Mouse (Mus musculus): ENCODE measurements at regions not wholly inside any gene's neighbourhood (a gene's known extent, or its start where the extent isn't known, plus 50 kb on each side); places are given as distances from the start of the nearest gene placed in this dataset.

DNA sequence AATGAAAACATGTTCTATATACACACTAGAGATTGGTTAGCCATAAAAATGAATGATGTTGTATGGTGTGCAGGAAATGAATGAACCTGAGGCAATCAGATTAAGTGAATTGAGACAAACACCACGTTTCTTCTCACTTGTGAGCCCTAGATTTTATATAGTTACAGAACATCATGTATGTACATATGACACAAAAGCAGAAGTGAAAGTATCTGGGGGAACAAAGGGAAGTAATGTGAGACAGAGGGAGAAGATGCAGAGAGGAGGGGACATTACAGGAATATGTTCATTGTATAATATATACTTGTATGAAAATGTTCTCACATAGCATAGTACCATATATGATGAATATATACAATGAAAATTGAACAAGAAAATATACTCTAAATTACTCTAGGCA, 121.1 kb upstream of the Map3k1 start:
- no peak for ATAC-seq
- no peaks in the 10 kb centered on the region for H3K36me3 ChIP-seq (ENCODE audit: control insufficient read depth, insufficient read depth, low read length)
- DNase-seq (ENCODE audit: low spot score), result no peak
- no peak overlapping the region for H3K4me3 ChIP-seq (ENCODE audit: low read depth, low read length)
- no peaks in the 10 kb centered on the region for H3K27me3 ChIP-seq (replicated peaks; ENCODE audit: control insufficient read depth, insufficient read depth, low read length)
- H3K4me1 ChIP-seq (ENCODE audit: control insufficient read depth, insufficient read depth, low read length), result 0 out of 2 replicates have a peak, but pooled peaks cover 2% of the 10 kb centered on the region
- no peak overlapping the region for H3K9ac ChIP-seq (ENCODE audit: low read length)
- H3K4me2 ChIP-seq (ENCODE audit: low read length), result no peak overlapping the region
- WGBS, result 83% methylated on average over 1 of the region's 1 CpGs
- no peak overlapping the region for H3K27ac ChIP-seq (ENCODE audit: low read depth, low read length)
- H3K9me3 ChIP-seq (replicated peaks; ENCODE audit: control insufficient read depth, low read length), result no peaks in the 10 kb centered on the region

DNA sequence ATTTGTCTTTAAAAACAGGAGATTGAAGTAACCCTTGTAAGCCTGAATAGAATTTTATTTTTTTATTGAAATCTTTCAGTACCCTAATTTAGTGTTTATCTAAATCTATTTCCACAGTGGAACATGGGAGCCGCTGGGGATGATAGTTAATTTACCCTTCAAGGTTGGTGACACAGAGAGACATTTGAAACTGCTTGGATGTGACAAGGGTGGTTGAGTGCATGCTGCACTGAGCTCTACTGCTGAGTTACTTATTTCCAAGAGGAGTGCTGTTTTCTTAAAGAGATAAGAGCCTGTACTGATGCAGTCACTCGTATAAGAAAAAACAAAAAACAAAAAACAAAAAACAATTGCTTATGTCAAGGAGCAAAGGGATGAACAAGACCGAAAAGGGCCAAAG, 123.7 kb upstream of the Map3k1 start:
- ATAC-seq (no peak), DNase-seq (ENCODE audit: low spot score) (no peak)
- Histone ChIP-seq H3K4me3 (ENCODE audit: low read depth, low read length) (no peak overlapping the region), H3K9ac (ENCODE audit: low read length) (no peak overlapping the region), H3K4me1 (ENCODE audit: control insufficient read depth, insufficient read depth, low read length) (0 out of 2 replicates have a peak, but pooled peaks cover under 1% of the 10 kb centered on the region), H3K27me3 (replicated peaks; ENCODE audit: control insufficient read depth, insufficient read depth, low read length) (no peaks in the 10 kb centered on the region), H3K9me3 (replicated peaks; ENCODE audit: control insufficient read depth, low read length) (no peaks in the 10 kb centered on the region), H3K27ac (ENCODE audit: low read depth, low read length) (no peak overlapping the region), H3K4me2 (ENCODE audit: low read length) (no peak overlapping the region), H3K36me3 (ENCODE audit: control insufficient read depth, insufficient read depth, low read length) (no peaks in the 10 kb centered on the region)
- WGBS, result 87% methylated on average over 3 of the region's 3 CpGs

DNA sequence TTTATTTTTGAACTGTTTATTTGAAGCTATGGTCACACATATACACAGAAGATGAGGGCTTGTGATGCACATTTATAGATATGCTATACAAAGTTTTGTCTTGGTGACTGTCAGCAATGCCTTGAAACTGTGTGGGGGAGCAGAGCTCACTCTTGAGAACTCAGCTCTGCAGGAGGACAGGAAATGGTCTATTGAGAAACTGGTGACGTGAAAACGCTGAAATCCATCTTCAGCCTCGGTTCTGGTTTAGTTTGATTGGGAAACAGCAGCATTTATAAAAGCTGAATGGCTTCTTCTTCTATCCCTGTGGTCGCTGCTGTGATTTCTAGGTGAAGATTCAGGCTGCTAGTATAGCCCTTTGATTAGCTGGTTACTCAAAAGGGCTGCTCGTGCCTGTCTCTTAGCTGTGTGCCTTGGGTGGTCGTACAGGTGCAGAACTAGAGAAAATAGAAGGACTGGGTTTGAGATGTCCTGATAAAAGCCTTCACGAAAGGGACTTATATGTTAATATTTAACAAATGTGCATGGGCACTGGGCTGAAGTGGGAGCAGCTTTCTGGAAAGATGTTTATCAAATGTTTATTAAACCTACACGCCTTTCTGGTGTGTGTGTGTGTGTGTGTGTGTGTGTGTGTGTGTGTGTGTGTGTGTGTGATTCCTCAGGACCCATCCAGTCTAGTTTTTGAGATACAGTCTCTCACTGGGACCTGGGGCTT, 124.9 kb upstream of the Map3k1 start:
- DNase-seq (ENCODE audit: low spot score), result no peak
- H3K4me1 ChIP-seq (ENCODE audit: control insufficient read depth, insufficient read depth, low read length), result no peaks in the 10 kb centered on the region
- no peak overlapping the region for H3K4me2 ChIP-seq (ENCODE audit: low read length)
- H3K9ac ChIP-seq (ENCODE audit: low read length), result no peak overlapping the region
- 82% methylated on average over 8 of the region's 8 CpGs for WGBS
- no peak for ATAC-seq
- no peak overlapping the region for H3K4me3 ChIP-seq (ENCODE audit: low read depth, low read length)
- H3K36me3 ChIP-seq (ENCODE audit: control insufficient read depth, insufficient read depth, low read length), result no peaks in the 10 kb centered on the region
- no peaks in the 10 kb centered on the region for H3K9me3 ChIP-seq (replicated peaks; ENCODE audit: control insufficient read depth, low read length)
- no peak overlapping the region for H3K27ac ChIP-seq (ENCODE audit: low read depth, low read length)
- H3K27me3 ChIP-seq (replicated peaks; ENCODE audit: control insufficient read depth, insufficient read depth, low read length), result no peaks in the 10 kb centered on the region

DNA sequence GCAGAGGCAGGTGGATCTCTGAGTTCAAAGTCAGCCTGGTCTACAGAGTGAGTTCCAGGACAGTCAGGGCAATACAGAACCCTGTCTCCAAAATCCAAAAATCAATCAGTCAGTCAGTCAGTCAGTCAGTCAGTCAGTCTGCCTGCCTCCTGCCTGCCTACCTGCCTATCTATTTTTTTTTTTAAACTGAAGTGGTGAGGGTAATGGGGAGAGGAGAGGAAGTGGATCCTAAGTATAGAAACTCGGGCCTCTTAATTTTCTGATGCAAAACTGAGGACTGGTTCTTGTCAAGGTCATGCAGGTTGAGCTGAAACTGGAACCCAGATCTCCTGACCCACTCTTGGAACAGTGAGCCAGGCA, 126.9 kb upstream of the Map3k1 start:
- H3K36me3 ChIP-seq (ENCODE audit: control insufficient read depth, insufficient read depth, low read length), result no peaks in the 10 kb centered on the region
- DNase-seq (ENCODE audit: low spot score) (no peak), ATAC-seq (no peak)
- H3K4me1 ChIP-seq (ENCODE audit: control insufficient read depth, insufficient read depth, low read length), result no peaks in the 10 kb centered on the region
- H3K9me3 ChIP-seq (replicated peaks; ENCODE audit: control insufficient read depth, low read length), result no peaks in the 10 kb centered on the region
- H3K27ac ChIP-seq (ENCODE audit: low read depth, low read length), result no peak overlapping the region
- H3K9ac ChIP-seq (ENCODE audit: low read length), result no peak overlapping the region
- 81% methylated on average over 1 of the region's 1 CpGs for WGBS
- H3K4me2 ChIP-seq (ENCODE audit: low read length), result no peak overlapping the region
- H3K27me3 ChIP-seq (replicated peaks; ENCODE audit: control insufficient read depth, insufficient read depth, low read length), result no peaks in the 10 kb centered on the region
- no peak overlapping the region for H3K4me3 ChIP-seq (ENCODE audit: low read depth, low read length)

DNA sequence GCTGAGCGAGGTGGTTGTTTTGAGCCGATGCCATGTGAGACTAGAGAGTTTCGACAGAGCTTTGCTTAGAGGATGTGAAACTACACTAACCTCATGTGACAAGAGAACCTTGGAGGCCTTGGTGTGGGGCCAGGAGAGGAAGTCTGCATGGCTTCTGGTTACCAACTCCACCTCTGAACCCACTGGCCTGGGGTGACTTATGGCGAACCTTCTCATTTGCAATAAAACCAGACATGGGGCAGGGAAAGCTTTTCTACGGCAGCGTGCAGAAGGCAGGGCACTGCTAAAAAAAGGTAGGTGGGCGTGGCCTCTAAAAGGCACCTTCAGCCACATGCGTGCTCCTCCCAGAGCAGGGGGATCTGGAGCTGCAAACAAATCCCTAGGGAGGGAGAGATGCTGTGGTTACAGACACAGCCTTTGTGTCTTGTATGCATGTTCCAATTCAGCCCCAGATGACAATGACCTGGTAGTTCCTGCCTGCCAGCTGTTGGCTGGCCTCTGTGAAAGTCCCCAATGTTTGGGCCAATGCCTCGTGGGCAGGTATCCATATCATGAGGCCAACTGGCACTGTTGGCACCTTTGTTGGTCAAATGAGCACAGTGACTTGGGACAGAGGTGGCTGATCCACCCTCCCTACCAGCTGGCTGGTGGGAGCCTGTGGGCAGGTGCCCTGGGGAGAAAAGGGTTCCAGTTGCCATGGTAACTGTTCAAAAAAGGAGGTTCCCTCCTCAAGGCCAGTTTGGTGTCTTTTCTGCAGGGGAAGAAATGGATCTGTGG, 127.5 kb upstream of the Map3k1 start:
- Histone ChIP-seq H3K4me1 (ENCODE audit: control insufficient read depth, insufficient read depth, low read length) (no peaks in the 10 kb centered on the region), H3K4me2 (ENCODE audit: low read length) (no peak overlapping the region), H3K36me3 (ENCODE audit: control insufficient read depth, insufficient read depth, low read length) (no peaks in the 10 kb centered on the region), H3K27ac (ENCODE audit: low read depth, low read length) (no peak overlapping the region), H3K9ac (ENCODE audit: low read length) (no peak overlapping the region), H3K9me3 (replicated peaks; ENCODE audit: control insufficient read depth, low read length) (no peaks in the 10 kb centered on the region), H3K4me3 (ENCODE audit: low read depth, low read length) (no peak overlapping the region), H3K27me3 (replicated peaks; ENCODE audit: control insufficient read depth, insufficient read depth, low read length) (no peaks in the 10 kb centered on the region)
- no peak; the same call in 1 of the 2 replicates for ATAC-seq
- no peak for DNase-seq (ENCODE audit: low spot score)
- WGBS, result 75% methylated on average over 9 of the region's 9 CpGs

DNA sequence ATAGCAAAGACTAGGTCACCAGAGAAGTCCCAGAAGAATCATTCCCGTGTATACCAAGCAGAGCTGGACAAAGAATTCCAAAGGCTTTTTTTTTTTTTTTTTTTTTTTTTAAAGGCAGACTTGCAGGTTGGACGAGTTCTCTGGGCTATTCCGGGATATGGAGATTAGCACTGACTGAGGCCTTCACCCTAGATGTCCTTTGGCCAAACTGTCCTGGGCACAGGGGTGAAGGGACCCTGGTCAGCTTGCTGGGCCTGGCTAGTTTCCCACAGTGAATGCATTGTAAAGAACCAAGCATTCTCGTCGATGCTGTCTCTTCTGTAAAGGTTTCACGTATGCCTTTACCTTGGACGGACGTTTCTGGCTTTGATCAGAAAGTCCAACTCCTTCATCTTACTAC, 128.2 kb upstream of the Map3k1 start:
- H3K4me3 ChIP-seq (ENCODE audit: low read depth, low read length), result no peak overlapping the region
- H3K27ac ChIP-seq (ENCODE audit: low read depth, low read length), result no peak overlapping the region
- ATAC-seq (no peak), DNase-seq (ENCODE audit: low spot score) (no peak)
- H3K9ac ChIP-seq (ENCODE audit: low read length), result no peak overlapping the region
- H3K36me3 ChIP-seq (ENCODE audit: control insufficient read depth, insufficient read depth, low read length), result no peaks in the 10 kb centered on the region
- no peaks in the 10 kb centered on the region for H3K27me3 ChIP-seq (replicated peaks; ENCODE audit: control insufficient read depth, insufficient read depth, low read length)
- no peak overlapping the region for H3K4me2 ChIP-seq (ENCODE audit: low read length)
- H3K4me1 ChIP-seq (ENCODE audit: control insufficient read depth, insufficient read depth, low read length), result no peaks in the 10 kb centered on the region
- no peaks in the 10 kb centered on the region for H3K9me3 ChIP-seq (replicated peaks; ENCODE audit: control insufficient read depth, low read length)
- WGBS, result 74% methylated on average over 8 of the region's 8 CpGs

DNA sequence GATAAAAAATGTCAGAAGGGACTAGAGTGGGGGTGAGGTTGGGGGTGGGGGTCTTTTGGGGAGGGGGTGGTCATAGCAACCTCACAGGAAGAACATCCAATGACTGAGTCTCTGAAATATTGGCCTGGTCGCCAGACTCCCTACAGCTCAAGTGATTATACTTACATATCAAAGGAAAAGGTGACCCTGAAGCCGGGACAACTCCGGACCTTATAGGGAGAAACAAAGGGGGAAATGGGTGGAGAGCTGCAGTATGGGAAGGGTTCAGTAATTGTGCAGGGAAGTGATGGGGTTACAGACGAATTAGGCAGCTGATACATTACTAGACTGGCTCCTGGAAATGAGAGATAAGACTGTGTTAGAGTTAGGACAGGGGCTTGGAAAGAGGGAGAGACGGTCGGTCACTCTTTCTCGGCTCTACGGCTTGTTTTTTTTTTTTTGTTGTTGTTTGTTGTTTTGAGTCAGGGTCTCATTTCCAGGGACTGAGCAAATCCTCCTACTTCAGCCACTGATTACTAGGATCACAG, 130.2 kb upstream of the Map3k1 start:
- ATAC-seq, result no peak
- no peaks in the 10 kb centered on the region for H3K36me3 ChIP-seq (ENCODE audit: control insufficient read depth, insufficient read depth, low read length)
- WGBS, result 75% methylated on average over 8 of the region's 8 CpGs

DNA sequence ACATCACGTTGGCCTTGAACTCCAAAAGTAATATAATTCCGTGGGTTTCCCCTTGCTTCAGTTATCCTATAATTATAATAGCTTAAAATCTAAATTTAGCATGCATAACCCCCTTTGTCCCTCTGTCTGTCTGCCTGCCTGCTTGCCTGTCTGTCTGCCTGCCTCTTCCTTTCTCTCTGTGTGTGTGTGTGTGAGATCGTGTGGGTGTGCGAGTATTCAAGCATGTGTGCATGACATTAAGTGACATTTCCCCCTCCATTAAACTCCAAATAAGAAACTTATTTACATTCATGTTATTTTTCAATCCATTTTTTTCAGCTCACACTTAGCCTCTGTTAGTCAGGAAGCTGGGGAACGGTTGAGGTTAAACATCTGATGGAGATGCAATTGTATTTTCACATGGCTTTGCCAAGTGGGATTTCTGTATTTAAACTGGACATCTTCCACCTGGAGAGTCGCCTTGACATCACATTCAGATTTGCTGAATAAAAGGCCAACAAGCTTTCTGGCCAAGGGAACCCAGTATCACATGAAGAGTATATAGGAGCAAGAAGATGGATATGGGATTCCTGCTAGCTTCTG, 130.8 kb upstream of the Map3k1 start:
- Histone ChIP-seq H3K9ac (ENCODE audit: low read length) (no peak overlapping the region), H3K36me3 (ENCODE audit: control insufficient read depth, insufficient read depth, low read length) (no peaks in the 10 kb centered on the region), H3K27ac (ENCODE audit: low read depth, low read length) (no peak overlapping the region), H3K27me3 (replicated peaks; ENCODE audit: control insufficient read depth, insufficient read depth, low read length) (no peaks in the 10 kb centered on the region), H3K9me3 (replicated peaks; ENCODE audit: control insufficient read depth, low read length) (no peaks in the 10 kb centered on the region), H3K4me2 (ENCODE audit: low read length) (no peak overlapping the region), H3K4me1 (ENCODE audit: control insufficient read depth, insufficient read depth, low read length) (peaks cover 4% of the 10 kb centered on the region; the same call in 1 of the 2 replicates), H3K4me3 (ENCODE audit: low read depth, low read length) (no peak overlapping the region)
- WGBS, result 76% methylated on average over 6 of the region's 6 CpGs
- ATAC-seq, result no peak
- DNase-seq (ENCODE audit: low spot score), result no peak

More for the DNA sequence above, 130.2 kb upstream of the Map3k1 start:
- Histone ChIP-seq H3K9me3 (replicated peaks; ENCODE audit: control insufficient read depth, low read length) (no peaks in the 10 kb centered on the region), H3K9ac (ENCODE audit: low read length) (no peak overlapping the region), H3K4me2 (ENCODE audit: low read length) (no peak overlapping the region), H3K4me3 (ENCODE audit: low read depth, low read length) (no peak overlapping the region), H3K27me3 (replicated peaks; ENCODE audit: control insufficient read depth, insufficient read depth, low read length) (no peaks in the 10 kb centered on the region), H3K4me1 (ENCODE audit: control insufficient read depth, insufficient read depth, low read length) (peaks cover 3% of the 10 kb centered on the region; the same call in 1 of the 2 replicates), H3K27ac (ENCODE audit: low read depth, low read length) (no peak overlapping the region)
- no peak for DNase-seq (ENCODE audit: low spot score)

DNA sequence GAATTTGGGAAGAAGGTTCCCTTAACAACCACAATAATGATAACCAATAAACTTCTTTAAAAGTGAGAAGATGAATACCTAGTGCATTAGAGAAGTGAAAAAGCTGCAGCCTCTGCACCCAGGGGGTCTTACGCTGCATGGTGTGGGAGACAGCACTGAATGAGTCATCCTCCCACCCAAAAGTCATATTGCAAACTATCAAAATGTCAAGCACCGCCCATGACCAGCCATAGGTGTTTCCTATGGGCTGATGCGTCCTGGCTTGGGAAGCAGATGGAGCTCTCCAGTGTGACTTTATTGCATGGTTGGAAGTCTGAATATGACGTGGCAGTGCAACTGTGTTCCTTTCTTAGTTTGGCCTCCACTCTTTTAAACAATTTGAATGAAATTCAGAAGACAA, 131.5 kb upstream of the Map3k1 start:
- Histone ChIP-seq H3K27ac (ENCODE audit: low read depth, low read length) (no peak overlapping the region), H3K4me3 (ENCODE audit: low read depth, low read length) (no peak overlapping the region), H3K27me3 (replicated peaks; ENCODE audit: control insufficient read depth, insufficient read depth, low read length) (no peaks in the 10 kb centered on the region), H3K4me2 (ENCODE audit: low read length) (no peak overlapping the region), H3K9me3 (replicated peaks; ENCODE audit: control insufficient read depth, low read length) (no peaks in the 10 kb centered on the region), H3K36me3 (ENCODE audit: control insufficient read depth, insufficient read depth, low read length) (no peaks in the 10 kb centered on the region), H3K9ac (ENCODE audit: low read length) (no peak overlapping the region), H3K4me1 (ENCODE audit: control insufficient read depth, insufficient read depth, low read length) (peaks cover 4% of the 10 kb centered on the region; the same call in 1 of the 2 replicates)
- no peak for DNase-seq (ENCODE audit: low spot score)
- WGBS, result 88% methylated on average over 4 of the region's 4 CpGs
- ATAC-seq, result no peak

Data from forebrain, embryonic 14.5 days (tissue).